Mouse (Mus musculus): Measurements from ENCODE around the gene Pgs1. TPM values are rescaled to one million over a fixed set of nuclear protein-coding genes. Genes with fewer than 3 reads are reported as not detected.

Pgs1 gene
- total RNA-seq, 2 experiments from 2014 or later, result 76.2 to 81.3 TPM

DNA sequence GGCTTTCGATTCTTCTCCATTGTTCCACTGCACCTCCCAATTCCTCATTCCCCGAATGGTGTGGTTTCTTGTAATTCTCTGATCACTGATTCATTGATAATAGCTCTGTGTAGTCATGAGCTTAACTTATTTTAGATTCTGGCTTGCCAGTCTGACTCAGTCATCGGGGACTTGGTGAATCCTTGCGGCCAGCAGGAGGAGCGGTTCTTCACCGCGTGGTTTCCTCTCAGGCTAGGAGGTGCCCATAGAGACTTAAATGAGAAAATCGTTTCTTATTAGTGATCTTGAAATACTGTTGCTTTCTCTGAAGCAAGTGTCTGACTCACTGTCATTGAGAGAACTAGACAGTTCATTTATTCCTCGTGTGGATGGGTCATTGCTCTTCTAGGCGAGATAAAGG is 3.8 kb downstream of the Pgs1 start:
- peak; percentile 51 for TF ChIP-seq CTCF (conservative IDR thresholded peaks at IDR 0.05)
- DNase-seq (ENCODE audit: low spot score in 2 of 2), result no peak
- Histone ChIP-seq H3K27ac (no peak overlapping the region), H3K4me3 (no peak overlapping the region)

DNA sequence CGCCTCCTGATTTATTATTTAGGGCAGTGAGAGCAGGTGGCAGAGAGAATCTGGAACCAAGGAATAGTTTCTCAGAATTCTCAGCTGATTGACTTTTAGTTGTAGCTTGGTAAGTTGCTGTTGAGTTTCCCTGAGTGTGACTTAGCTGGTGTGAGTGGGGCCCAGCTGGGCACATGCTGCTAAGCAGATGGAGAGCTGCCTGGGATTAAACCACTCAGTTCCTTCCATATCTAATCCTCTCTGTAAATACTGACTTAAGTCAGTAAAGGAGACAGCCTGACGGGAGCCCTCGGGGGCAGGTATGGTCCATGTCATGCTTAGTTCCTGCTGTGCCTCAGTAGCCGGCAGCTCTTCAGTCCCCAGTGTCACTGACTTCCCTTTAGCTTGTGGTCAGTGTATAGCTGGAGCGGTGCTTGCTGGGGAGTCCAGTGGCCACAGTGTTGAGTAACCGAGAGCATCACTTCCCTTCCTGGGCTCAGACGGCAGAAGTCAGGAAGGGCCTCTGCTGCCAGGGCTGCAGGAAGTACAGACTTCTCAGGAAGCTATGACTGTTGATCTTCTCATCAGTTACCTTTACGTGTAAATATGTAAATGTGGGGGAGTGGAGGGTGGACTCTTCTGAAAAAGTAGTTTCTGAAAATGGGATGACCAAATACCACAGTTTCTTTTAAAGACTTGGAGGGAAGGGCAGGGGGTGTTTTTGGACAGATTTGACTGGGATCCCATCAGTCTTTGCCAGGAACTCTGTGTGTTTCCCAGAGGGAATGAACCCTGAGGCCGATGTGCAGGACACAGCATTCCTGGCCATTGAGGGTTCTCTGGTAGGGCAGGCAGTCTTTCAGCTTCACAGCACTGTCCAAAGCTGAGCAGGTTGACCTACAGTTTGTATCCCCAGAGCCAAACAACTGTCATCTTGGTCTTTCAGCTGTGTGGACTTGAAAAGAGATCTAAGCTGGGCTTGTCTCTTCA is 5.7 kb downstream of the Pgs1 start:
- no peak for DNase-seq (ENCODE audit: low spot score in 2 of 2)
- peak overlapping the region; percentile 5; the same call in 1 of the 2 replicates for H3K27ac ChIP-seq
- TF ChIP-seq CTCF (conservative IDR thresholded peaks at IDR 0.05), result no peak
- no peak overlapping the region for H3K4me3 ChIP-seq

DNA sequence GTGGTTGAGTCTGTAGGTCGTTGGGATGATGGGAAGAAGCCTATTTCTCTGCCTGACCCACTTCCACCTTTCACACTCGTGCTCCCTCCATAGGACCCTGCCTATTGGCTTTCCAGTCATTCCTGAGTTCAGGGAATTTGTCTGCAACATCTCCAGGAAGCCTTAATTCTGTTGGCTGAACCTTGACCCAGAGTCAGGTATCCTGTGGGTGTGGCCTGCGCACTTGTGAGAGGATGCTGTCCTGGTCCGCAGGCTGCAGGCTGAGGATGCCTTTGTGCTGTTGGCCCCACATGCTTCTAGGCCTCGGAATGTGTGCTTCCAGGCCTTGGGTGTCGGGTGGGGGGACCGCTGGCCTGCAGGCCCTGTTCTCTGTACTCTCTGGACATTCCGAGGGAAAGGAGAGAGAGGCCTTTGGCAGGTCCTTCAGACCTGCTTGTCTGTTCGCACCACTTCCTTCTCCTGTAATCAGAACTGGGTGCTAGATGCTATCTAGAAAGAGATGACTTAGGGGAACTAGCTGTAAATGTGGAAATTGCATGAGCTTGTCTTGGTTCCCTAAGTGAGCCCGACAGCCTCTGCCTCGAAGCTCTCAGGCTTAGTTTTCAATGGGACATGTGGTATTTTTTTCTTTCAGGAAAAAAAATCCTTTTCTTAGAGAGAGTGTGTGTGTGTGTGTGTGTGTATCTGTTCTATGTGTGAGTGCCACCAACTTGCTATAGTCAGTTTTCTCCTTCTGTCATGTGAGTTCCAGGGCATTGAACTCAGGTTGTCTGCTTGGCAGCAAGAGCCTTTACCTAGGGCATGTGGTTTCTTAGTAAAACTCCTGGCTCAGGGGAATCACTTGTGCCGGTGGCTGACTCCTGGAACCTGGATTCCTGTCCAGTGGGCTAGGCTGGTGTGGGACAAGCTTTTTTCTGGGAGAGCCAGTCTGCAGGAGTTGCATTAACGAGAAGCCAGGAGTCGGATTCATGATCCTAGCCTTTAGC is 7.4 kb downstream of the Pgs1 start:
- DNase-seq (ENCODE audit: low spot score in 2 of 2), result no peak
- peak overlapping the region; percentile 46; the same call in 1 of the 2 replicates for H3K27ac ChIP-seq
- TF ChIP-seq CTCF (conservative IDR thresholded peaks at IDR 0.05), result no peak
- no peak overlapping the region for H3K4me3 ChIP-seq

DNA sequence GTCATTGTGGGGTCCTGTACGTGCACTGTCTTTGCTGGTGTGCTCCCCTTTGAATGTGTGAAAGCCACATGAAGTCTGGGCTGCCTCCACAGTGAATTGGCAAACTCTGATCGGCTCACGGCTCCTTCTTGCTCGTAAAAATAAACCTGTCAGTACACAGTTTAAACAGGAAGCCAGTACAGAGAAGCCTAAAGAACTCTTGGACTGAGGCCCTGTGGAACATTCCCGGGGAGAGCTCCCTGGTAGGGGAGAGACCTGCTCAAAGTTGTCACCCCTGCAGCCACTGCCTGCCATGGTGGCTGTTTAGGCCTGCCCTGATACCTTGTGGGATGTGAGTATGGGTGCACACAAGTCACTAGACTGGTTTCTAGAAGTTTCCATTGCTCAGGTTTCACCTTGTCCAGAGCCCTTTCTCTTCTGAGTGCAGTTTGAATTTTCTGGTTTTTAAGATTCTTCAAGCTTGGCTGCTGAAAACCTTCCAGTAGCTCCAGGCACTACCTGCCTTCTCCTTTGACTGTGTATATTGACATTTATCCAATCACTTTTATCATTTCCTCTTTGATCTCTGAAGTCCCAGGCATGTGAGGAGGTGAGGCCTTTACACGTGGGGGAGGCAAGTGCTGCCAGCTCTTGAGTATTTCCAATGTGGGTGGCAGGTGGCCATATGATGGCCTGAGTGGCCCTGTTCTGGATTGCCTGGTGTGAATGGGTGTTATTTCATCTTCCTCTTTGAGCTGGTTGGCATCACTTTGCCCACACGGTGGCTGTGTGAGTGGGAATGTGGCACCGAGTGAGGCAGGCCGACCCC is 8.4 kb downstream of the Pgs1 start:
- Histone ChIP-seq H3K4me3 (no peak overlapping the region), H3K27ac (peak overlapping the region; percentile 46; the same call in 1 of the 2 replicates)
- no peak for TF ChIP-seq CTCF (conservative IDR thresholded peaks at IDR 0.05)
- DNase-seq (ENCODE audit: low spot score in 2 of 2), result no peak

DNA sequence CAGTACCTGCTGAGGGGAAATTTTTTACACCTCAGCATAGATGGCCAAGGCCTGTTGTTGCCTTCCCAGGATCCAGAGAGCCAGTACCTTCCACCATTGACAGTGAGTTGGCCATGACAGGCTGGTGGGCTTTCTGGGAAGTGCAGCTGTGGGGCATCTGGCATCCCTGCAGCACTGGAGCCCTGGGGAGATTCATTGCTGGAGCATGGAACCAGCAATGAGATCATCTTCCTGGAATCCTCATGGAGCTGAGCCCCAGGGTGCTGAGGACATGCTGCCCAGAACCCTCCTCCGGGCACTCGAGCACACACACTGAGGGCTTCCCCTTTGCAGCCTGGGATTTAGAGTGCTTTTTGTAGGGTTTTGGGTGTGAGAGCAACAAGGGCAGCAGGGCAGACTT is 9.2 kb downstream of the Pgs1 start:
- Histone ChIP-seq H3K4me3 (no peak overlapping the region), H3K27ac (no peak overlapping the region; the same call in 1 of the 2 replicates)
- DNase-seq (ENCODE audit: low spot score in 2 of 2), result no peak
- TF ChIP-seq CTCF (conservative IDR thresholded peaks at IDR 0.05), result no peak

DNA sequence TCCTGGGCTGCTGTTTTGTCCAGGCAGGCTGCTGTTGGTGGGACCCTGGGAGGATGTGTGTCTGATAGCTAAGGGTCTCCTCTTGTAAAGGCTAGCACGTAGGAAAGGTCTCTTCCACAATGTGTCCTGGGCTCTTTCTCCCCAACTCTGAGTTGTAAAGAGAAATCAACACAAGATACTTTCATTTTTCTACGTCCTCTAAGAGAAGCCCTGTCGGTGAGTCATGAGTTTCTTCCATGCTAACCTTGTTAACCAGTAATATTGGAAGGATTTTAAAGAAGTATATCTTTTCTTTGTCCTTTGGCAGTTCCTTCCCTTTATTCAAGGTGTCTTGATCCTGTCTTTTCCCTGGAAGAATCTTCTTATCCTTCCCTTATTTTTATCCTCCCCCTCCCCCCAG is 9.6 kb downstream of the Pgs1 start:
- no peak for DNase-seq (ENCODE audit: low spot score in 2 of 2)
- Histone ChIP-seq H3K4me3 (no peak overlapping the region), H3K27ac (peak overlapping the region; percentile 39; the same call in 1 of the 2 replicates)
- no peak for TF ChIP-seq CTCF (conservative IDR thresholded peaks at IDR 0.05)

DNA sequence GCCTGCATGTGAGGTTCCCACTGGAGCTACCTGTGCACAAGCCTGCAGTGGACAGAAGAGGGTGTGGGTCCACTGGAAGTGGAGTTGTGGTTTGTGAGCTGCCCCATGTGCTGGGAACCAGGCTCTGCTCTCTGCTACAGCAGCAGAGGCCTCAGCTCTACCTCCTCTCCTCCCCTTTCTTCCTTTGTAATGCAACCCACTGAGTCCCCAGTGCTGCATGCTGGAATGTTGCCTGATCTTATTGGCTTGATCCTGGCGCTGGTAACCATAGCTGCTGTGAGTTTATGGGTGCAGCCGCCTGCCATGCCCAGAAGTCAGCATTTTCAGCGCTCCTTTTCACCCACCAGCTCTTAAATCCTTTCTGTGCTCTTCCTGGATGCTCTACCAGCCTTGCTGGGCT is 10.0 kb downstream of the Pgs1 start:
- Histone ChIP-seq H3K27ac (0 out of 2 replicates have a peak overlapping the region, but pooled peaks have one; percentile 39), H3K4me3 (no peak overlapping the region)
- no peak for TF ChIP-seq CTCF (conservative IDR thresholded peaks at IDR 0.05)
- DNase-seq (ENCODE audit: low spot score in 2 of 2), result peak in 1 of 2 experiments; percentile 21

DNA sequence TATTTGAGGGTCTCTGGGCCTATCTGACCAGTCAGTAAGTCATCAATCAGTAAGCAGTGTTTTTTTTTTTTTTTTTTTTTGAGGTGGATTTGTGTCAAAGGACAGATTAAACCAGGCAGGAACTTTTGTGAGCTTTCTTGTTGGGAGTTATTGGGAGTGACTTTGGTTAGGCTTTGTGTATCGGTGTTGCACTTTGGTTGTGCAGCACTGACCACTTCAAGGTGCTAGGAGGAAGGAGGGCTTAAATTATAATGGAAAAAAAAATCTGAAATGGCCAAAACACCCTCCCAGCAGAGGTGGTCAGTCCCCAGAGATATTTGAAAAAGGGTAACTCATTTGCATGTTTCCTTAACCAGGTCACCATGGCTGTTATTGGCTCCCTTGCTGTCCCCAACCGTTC is 11.0 kb downstream of the Pgs1 start:
- TF ChIP-seq CTCF (conservative IDR thresholded peaks at IDR 0.05), result no peak
- no peak overlapping the region for H3K27ac ChIP-seq
- DNase-seq (ENCODE audit: low spot score in 2 of 2), result no peak
- no peak overlapping the region for H3K4me3 ChIP-seq

DNA sequence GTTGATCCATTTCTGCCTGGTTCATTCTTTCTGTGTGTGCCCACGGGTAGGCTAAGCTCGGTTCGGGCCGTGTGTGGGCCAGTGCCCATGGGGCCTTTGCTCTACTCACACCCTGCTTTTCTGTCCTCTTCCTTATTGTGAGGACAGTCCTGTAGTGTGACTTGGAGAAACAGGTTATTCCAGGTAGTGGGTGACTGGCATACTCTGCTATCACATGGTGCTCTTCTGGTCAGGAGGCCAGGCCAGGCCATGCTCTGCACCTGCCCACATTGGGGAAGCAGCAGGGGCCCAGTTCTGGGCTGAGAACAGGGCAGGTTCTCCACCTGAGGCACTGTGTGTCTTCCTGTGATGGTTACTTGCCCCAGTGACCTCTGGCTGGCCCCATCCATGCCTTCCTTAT is 12.3 kb downstream of the Pgs1 start:
- no peak overlapping the region for H3K27ac ChIP-seq
- no peak for DNase-seq (ENCODE audit: low spot score in 2 of 2)
- H3K4me3 ChIP-seq, result no peak overlapping the region
- no peak for TF ChIP-seq CTCF (conservative IDR thresholded peaks at IDR 0.05)

DNA sequence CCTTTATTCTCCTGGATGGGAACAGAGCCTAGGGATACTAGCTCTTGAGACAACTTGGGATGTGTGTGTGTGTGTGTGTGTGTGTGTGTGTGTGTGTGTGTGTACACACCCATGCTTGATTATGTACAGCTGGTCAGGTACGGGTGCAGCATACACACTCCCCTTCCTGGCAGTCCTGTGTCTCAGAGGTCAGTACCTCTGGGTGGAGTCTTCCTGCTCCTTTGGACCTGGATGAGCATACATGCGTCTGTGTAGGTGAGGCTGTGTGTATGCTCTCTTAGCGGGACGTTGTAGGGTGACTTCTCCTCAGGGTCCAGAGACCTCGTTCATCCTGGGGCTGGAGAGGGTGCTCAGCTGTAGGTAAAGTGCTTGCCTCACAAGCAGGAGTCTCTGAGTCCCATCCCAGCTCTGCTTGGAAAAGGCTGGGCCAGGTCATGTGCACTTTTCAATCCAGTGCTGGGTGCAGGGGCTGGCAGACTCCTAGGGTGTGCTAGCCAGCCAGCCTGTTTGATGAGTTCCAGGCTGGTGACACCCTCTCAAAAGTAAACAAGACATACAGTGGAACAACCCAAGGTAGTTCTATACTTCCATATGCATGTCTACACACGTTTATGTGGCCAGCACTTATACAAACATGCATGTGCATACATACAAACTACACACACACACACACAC is 13.3 kb downstream of the Pgs1 start:
- H3K4me3 ChIP-seq, result no peak overlapping the region
- TF ChIP-seq CTCF (conservative IDR thresholded peaks at IDR 0.05), result no peak
- no peak overlapping the region for H3K27ac ChIP-seq
- no peak for DNase-seq (ENCODE audit: low spot score in 2 of 2)

DNA sequence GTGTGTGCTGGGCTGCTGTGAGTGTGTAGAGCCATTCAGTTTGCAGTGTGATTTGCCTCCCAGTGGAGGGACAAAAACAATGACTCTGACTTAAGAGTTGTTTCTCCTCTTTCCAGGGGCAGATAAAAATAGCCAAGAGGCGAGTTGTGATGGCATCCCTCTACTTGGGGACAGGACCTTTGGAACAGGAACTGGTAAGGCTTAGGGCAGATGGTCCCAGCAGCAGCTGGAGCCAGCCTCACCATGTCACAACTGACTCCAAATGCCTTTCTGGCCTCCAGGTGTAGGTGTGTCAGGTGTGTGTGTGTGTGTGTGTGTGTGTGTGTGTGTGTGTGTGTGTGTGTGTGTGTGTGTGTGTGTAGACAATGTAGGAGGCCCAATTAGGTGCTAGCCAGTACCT is 14.0 kb downstream of the Pgs1 start:
- Histone ChIP-seq H3K4me3 (no peak overlapping the region), H3K27ac (no peak overlapping the region)
- no peak for DNase-seq (ENCODE audit: low spot score in 2 of 2)
- no peak for TF ChIP-seq CTCF (conservative IDR thresholded peaks at IDR 0.05)
